Mouse (Mus musculus) cerebellum, adult 18-20 months (tissue): Measurements from ENCODE around the gene Gm10300.

Experiments used
- DNase-seq, 2 experiments: peaks; one replicate each; pipeline ENCODE4 v3.0.0; 2021

Gm10300 gene

GRCm38 (mm10) chr4:132079555-132080275 lies 5.2 kb downstream of the Gm10300 start:
- DNase-seq, result peak; percentile 71 to 81

GRCm38 (mm10) chr4:132080492-132080983 lies 6.0 kb downstream of the Gm10300 start:
- DNase-seq, result no peak

DNA sequence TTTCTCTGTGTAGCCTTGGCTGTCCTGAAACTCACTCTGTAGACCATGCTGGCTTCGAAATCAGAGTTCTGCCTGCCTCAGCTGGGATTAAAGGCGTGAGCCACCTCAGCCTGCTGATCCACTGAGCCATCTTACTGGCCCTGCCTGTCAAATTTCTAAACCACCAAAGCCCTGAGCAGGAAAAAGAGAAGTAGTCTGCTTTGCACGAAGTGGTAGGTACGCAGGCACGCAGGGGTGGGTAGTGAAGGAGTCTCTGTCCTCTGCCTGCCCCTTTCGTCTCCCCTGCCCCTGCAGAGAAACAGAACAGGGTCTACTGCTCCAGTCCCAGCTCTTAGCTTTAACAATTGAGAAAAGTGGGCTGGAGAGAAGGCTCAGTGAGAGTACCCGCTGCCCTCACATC lies 10.6 kb downstream of the Gm10300 start:
- DNase-seq, result no peak

DNA sequence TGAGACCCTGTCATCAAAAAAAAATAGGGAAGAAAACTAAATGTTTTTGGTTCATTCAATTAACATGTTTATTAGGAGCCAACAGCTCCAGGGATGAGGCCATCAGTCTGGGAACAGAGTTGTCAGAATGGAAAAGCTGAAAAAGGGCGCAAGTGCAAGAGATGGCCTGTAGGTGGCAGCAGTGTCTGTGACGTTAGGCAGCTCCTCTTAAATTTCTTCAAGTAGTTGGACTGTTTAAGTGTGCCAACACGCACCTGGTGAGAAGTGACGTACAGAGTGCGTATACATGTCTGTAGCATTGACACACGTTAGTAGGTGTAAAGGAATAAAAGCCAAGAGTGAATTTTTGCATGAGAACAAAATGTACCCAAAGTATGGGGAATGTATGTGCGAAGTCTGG lies 14.4 kb downstream of the Gm10300 start:
- DNase-seq, result peak; percentile 59 to 75

DNA sequence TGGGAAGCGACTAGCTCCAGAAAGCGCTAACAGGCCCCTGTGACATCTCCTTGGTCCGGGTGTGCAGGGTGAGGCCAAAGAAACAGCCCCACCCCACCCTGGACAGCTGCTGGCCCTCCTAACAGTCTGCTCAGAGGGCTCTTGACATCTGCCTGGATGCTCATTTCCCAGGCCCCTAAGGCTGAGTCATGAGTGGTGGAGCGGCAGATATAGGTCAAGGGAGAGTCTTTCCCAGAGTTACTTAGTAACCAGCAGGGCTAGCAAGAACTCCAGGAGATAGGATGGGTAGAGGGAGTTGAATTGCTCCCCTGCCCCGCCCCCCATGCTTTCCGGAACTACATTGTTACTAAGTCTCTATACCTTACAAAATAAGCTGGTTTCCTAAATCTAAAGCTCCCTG lies 18.6 kb downstream of the Gm10300 start:
- no peak for DNase-seq

GRCm38 (mm10) chr4:132093928-132094327 lies 19.4 kb downstream of the Gm10300 start:
- DNase-seq, result no peak

DNA sequence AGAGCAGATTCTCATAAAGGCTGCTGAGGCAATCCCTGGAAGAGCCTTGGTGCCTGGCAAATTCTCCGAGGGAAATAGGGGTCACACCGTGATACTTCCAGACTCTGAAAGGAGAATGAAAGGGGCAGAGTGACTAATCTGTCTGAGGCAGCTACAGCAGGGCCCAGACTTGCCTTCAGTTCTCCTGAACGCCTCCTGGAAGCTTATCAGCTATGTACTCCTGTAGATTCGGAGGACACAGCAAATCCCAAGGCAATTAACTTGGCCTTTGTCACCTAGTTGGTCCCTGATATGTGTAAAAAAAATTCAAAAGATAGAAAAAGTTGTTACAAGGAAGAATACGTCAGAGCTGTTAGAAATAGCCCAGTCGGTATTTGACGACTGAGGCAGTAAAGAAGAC lies 20.5 kb downstream of the Gm10300 start:
- no peak for DNase-seq

GRCm38 (mm10) chr4:132099548-132099947 lies 25.1 kb downstream of the Gm10300 start:
- DNase-seq, result no peak

GRCm38 (mm10) chr4:132101152-132101551 lies 26.7 kb downstream of the Gm10300 start:
- DNase-seq, result no peak

GRCm38 (mm10) chr4:132108221-132108620 lies 33.7 kb downstream of the Gm10300 start:
- no peak for DNase-seq

GRCm38 (mm10) chr4:132111227-132111626 lies 36.7 kb downstream of the Gm10300 start:
- no peak for DNase-seq

GRCm38 (mm10) chr4:132113411-132114095 lies 39.1 kb downstream of the Gm10300 start:
- DNase-seq, result peak; percentile 11 to 33

DNA sequence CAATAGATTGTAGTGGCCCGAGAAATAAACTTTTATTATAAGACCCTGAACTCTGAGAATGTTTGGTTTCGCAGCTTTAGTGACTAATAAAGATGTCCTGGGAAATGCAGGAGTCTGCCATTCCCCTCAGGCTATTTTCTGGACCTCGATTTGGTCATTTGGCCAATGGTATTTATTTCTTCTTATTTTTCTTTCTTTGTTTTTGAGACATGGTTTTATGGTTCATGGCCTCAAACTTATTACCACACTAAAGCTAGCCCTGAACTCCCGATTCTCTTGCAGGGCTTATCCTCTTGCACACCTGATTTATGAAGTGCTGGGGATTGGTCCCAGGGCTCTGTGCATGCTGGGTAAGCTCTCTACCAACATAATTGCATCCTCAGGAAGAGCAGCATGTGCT lies 41.8 kb downstream of the Gm10300 start:
- no peak for DNase-seq

DNA sequence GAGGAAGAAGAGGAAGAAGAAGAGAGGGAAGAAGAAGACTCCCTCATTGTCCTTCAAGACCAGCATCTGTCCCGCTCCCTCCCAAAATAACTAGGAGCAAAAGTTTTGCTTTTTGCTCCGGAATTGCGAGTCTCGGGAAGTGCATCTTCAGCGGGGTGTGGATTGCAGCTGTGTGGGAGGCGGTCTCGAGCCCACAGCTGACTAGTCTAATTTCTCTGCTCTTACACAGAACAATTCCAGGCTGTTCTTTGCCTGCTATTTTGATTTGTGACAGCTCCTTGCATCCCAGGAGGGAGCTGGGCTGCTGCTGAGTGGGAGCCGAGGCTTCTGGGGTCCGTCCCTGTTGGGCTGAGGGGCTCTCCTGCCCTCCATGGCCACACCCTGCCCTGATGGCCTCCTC lies 45.1 kb downstream of the Gm10300 start:
- no peak for DNase-seq

- DNase-seq, result no peak
Measured at GRCm38 (mm10) chr4:132121674-132122073, 47.2 kb downstream of the Gm10300 start.

DNA sequence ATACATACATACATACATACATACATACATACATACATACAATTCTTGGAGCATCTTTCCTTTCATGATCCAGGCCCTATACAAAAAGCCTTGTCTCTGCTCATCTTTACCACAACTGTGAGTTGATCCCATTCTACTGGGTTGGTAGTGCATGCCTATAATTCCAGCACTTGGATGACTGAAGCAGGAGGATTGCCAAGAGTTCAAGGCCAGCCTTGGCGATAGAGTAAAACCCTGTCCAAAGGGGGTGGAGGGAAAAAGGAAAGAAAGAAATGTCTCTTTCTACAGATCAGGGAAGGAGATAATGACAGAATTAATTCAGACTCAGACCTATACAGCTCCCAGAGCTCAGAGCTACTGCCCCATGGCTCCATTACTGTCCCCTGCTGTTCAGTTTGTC lies 48.7 kb downstream of the Gm10300 start:
- DNase-seq, result no peak
